Mouse (Mus musculus): ENCODE results near the gene Setd7. TPM values are rescaled to one million over a fixed set of nuclear protein-coding genes. Genes with fewer than 3 reads are reported as not detected.

Setd7 gene
- total and polyA plus RNA-seq, 3 experiments, result 11.3 to 37.9 (median 15.3) TPM

- no peaks in the 10 kb centered on the region; the same call in 1 of the 2 replicates for H3K79me2 ChIP-seq (ENCODE audit: control insufficient read depth, insufficient read depth, low read length, poor library complexity)
- no peaks in the 10 kb centered on the region for H3K4me1 ChIP-seq (ENCODE audit: control insufficient read depth in 1 of 2, insufficient read depth in 2 of 2, low read length in 2 of 2)
- no peaks in the 10 kb centered on the region for H3K27me3 ChIP-seq (ENCODE audit: control insufficient read depth in 1 of 2, insufficient read depth in 2 of 2, low read length in 2 of 2)
- no peaks in the 10 kb centered on the region for H3K9me3 ChIP-seq (replicated peaks; ENCODE audit: insufficient read depth, low read length)
- peaks cover 0 to 1% of the 10 kb centered on the region in 2 experiments; a peak in 2 of 4 replicates for H3K36me3 ChIP-seq (ENCODE audit: control insufficient read depth in 1 of 2, insufficient read depth in 2 of 2, low read length in 2 of 2)
- no peak for TF ChIP-seq HCFC1 (IDR thresholded peaks at IDR 0.05; ENCODE audit: low read depth, low read length)
- TF ChIP-seq MAFK (IDR thresholded peaks at IDR 0.05; ENCODE audit: borderline replicate concordance, low read depth, low read length), result no peak
- no peak for TF ChIP-seq MXI1 (IDR thresholded peaks at IDR 0.05; ENCODE audit: low read depth, low read length)
- TF ChIP-seq TAL1 (IDR thresholded peaks at IDR 0.05; ENCODE audit: low read length), result no peak
- no peak for TF ChIP-seq JUND (IDR thresholded peaks at IDR 0.05; ENCODE audit: low read depth, low read length)
- TF ChIP-seq TBP (IDR thresholded peaks at IDR 0.05; ENCODE audit: low read depth, low read length), result no peak
- TF ChIP-seq RAD21 (IDR thresholded peaks at IDR 0.05; ENCODE audit: low read depth, low read length), result no peak
- TF ChIP-seq POLR2AphosphoS5 (IDR thresholded peaks at IDR 0.05; ENCODE audit: borderline replicate concordance, low read depth, low read length), result no peak
- TF ChIP-seq UBTF (IDR thresholded peaks at IDR 0.05; ENCODE audit: borderline replicate concordance, insufficient read depth, low read depth, low read length), result no peak
- TF ChIP-seq MYB (IDR thresholded peaks at IDR 0.05; ENCODE audit: low read depth, low read length), result no peak
- no peak overlapping the region for H3K9ac ChIP-seq (ENCODE audit: control insufficient read depth, low read depth, low read length, poor library complexity, severe bottlenecking)
- no peak overlapping the region for H3K4me3 ChIP-seq (ENCODE audit: control insufficient read depth in 1 of 2, insufficient read depth in 1 of 2, low read depth in 2 of 2, low read length in 2 of 2)
- H3K27ac ChIP-seq (ENCODE audit: control insufficient read depth, low read depth, low read length), result no peak overlapping the region
- DNase-seq (ENCODE audit: low read depth, low spot score), result no peak
Observed at GRCm38 (mm10) chr3:51511983-51512382, 48.7 kb downstream of the Setd7 start.

DNA sequence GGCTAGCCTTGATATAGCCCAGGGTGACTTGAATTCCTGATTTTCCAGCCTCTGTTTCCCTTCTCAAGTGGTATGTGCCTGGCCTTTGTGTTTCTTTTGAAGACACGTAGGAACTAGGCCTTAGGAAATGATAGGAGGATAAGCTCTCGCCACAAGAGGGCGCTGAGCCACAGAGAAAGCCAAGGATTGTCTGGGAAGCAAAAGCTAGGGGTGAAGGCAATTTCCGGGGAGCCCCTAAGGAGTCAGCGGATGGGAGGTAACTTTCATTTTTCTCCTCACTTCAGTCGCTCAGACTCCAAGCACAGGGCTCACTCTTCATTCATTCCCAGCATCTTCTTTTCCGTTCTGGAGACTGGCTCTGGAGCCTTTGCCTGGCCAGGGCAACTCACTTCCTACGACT, 49.8 kb downstream of the Setd7 start:
- Histone ChIP-seq H3K27ac (ENCODE audit: control insufficient read depth, low read depth, low read length) (peak overlapping the region; percentile 53; the same call in 1 of the 2 replicates), H3K4me3 (ENCODE audit: control insufficient read depth in 1 of 2, insufficient read depth in 1 of 2, low read depth in 2 of 2, low read length in 2 of 2) (peak overlapping the region; percentile 80 to 93), H3K9me3 (replicated peaks; ENCODE audit: insufficient read depth, low read length) (no peaks in the 10 kb centered on the region), H3K9ac (ENCODE audit: control insufficient read depth, low read depth, low read length, poor library complexity, severe bottlenecking) (peak overlapping the region; percentile 81), H3K27me3 (ENCODE audit: control insufficient read depth in 1 of 2, insufficient read depth in 2 of 2, low read length in 2 of 2) (no peaks in the 10 kb centered on the region), H3K79me2 (ENCODE audit: control insufficient read depth, insufficient read depth, low read length, poor library complexity) (no peaks in the 10 kb centered on the region; the same call in 1 of the 2 replicates), H3K36me3 (ENCODE audit: control insufficient read depth in 1 of 2, insufficient read depth in 2 of 2, low read length in 2 of 2) (no peaks in the 10 kb centered on the region; a peak in 1 of 4 replicates), H3K4me1 (ENCODE audit: control insufficient read depth in 1 of 2, insufficient read depth in 2 of 2, low read length in 2 of 2) (no peaks in the 10 kb centered on the region)
- peak; percentile 96 for DNase-seq (ENCODE audit: low read depth, low spot score)
- TF ChIP-seq ZMIZ1 (IDR thresholded peaks at IDR 0.05; ENCODE audit: low read depth, low read length), result no peak
- peak; percentile 36 to 60; a peak in 2 of 4 replicates for TF ChIP-seq POLR2A (IDR thresholded peaks at IDR 0.05; ENCODE audit: control insufficient read depth in 1 of 2, insufficient read depth in 1 of 2, low read depth in 1 of 2, low read length in 2 of 2, poor library complexity in 1 of 2)
- no peak for TF ChIP-seq USF1 (IDR thresholded peaks at IDR 0.05; ENCODE audit: low read depth, low read length)
- no peak for TF ChIP-seq ZNF384 (IDR thresholded peaks at IDR 0.05; ENCODE audit: low read depth, low read length)
- TF ChIP-seq RCOR1 (IDR thresholded peaks at IDR 0.05; ENCODE audit: low read depth, low read length), result no peak
- no peak for TF ChIP-seq TCF12 (IDR thresholded peaks at IDR 0.05; ENCODE audit: low read depth, low read length)
- no peak for TF ChIP-seq UBTF (IDR thresholded peaks at IDR 0.05; ENCODE audit: borderline replicate concordance, insufficient read depth, low read depth, low read length)
- no peak for TF ChIP-seq BHLHE40 (IDR thresholded peaks at IDR 0.05; ENCODE audit: borderline replicate concordance, low read depth, low read length)
- TF ChIP-seq CHD2 (IDR thresholded peaks at IDR 0.05; ENCODE audit: low read length), result no peak
- peak; percentile 82 for TF ChIP-seq SIN3A (IDR thresholded peaks at IDR 0.05; ENCODE audit: low read length)
- no peak for TF ChIP-seq E2F4 (IDR thresholded peaks at IDR 0.05; ENCODE audit: borderline replicate concordance, low read depth, low read length)
- TF ChIP-seq HCFC1 (IDR thresholded peaks at IDR 0.05; ENCODE audit: low read depth, low read length), result peak; percentile 71
- TF ChIP-seq RAD21 (IDR thresholded peaks at IDR 0.05; ENCODE audit: low read depth, low read length), result peak; percentile 99
- no peak; the same call in 1 of the 2 replicates for TF ChIP-seq MXI1 (IDR thresholded peaks at IDR 0.05; ENCODE audit: low read depth, low read length)
- peak; percentile 95 for TF ChIP-seq SMC3 (IDR thresholded peaks at IDR 0.05; ENCODE audit: low read depth, low read length)
- no peak; the same call in 1 of the 2 replicates for TF ChIP-seq ETS1 (IDR thresholded peaks at IDR 0.05; ENCODE audit: low read depth, low read length)
- TF ChIP-seq MAZ (IDR thresholded peaks at IDR 0.05; ENCODE audit: low read depth, low read length), result peak; percentile 41; the same call in 1 of the 2 replicates
- peak; percentile 87 to 99 (median 92) for TF ChIP-seq CTCF (IDR thresholded peaks at IDR 0.05 in 2 of 3, conservative IDR thresholded peaks at IDR 0.05 in 1 of 3; ENCODE audit: control insufficient read depth in 1 of 3, insufficient read depth in 1 of 3, low read depth in 2 of 3, low read length in 3 of 3, poor library complexity in 1 of 3, severe bottlenecking in 1 of 3)
- no peak for TF ChIP-seq MEF2A (IDR thresholded peaks at IDR 0.05; ENCODE audit: extremely low read depth, insufficient replicate concordance, low read depth, low read length, poor library complexity, severe bottlenecking)
- no peak for TF ChIP-seq KAT2A (conservative IDR thresholded peaks at IDR 0.05; ENCODE audit: low read depth, low read length)
- TF ChIP-seq NRF1 (IDR thresholded peaks at IDR 0.05; ENCODE audit: insufficient read depth, low read depth, low read length, poor library complexity, severe bottlenecking), result no peak
- 0 out of 2 replicates have a peak, but pooled peaks have one; percentile 47 for TF ChIP-seq MAX (IDR thresholded peaks at IDR 0.05; ENCODE audit: low read length)
- no peak for TF ChIP-seq NELFE (IDR thresholded peaks at IDR 0.05; ENCODE audit: low read depth, low read length)
- TF ChIP-seq ELF1 (IDR thresholded peaks at IDR 0.05; ENCODE audit: low read depth, low read length), result peak; percentile 73
- TF ChIP-seq CHD1 (IDR thresholded peaks at IDR 0.05; ENCODE audit: low read depth, low read length), result no peak
- TF ChIP-seq TAL1 (IDR thresholded peaks at IDR 0.05; ENCODE audit: low read length), result no peak
